Mouse (Mus musculus) midbrain, embryonic 10.5 days (tissue): Measurements from ENCODE around the gene Elovl6. TPM values are rescaled to one million over a fixed set of nuclear protein-coding genes. Genes with fewer than 3 reads are reported as not detected.
A peak's percentile ranks its signal among the peaks of the same experiment; 100 is the strongest.

ENCODE experiments used
- DNase-seq: peaks from one replicate; pipeline ENCODE4 v3.0.0-alpha.2; 2017; ENCODE audit warnings: low spot score
- H3K27ac ChIP-seq: fragments of 300-500 bp; sonication (generic); replicated peaks from 2 replicates; pipeline ENCODE4 v1.5.1; 2016; ENCODE audit warnings: mild to moderate bottlenecking
- H3K27me3 ChIP-seq: fragments of 300-500 bp; sonication (generic); 2 replicates; pipeline ENCODE4 v1.6.1; 2016; ENCODE audit warnings: low read depth, mild to moderate bottlenecking; ENCODE audit not compliant: poor library complexity, severe bottlenecking
- H3K36me3 ChIP-seq: fragments of 300-500 bp; sonication (generic); 2 replicates; pipeline ENCODE4 v1.6.1; 2016; ENCODE audit warnings: mild to moderate bottlenecking, moderate library complexity
- H3K4me1 ChIP-seq: fragments of 300-500 bp; sonication (generic); 2 replicates; pipeline ENCODE4 v1.6.1; 2016
- H3K4me3 ChIP-seq: fragments of 300-500 bp; sonication (generic); 2 replicates; pipeline ENCODE4 v1.5.1; 2016; ENCODE audit warnings: mild to moderate bottlenecking, moderate library complexity
- H3K9me3 ChIP-seq: fragments of 300-500 bp; sonication (generic); replicated peaks from 2 replicates; pipeline ENCODE4 v1.6.1; 2016; ENCODE audit warnings: mild to moderate bottlenecking
- WGBS: fragments of 180-500 bp; shearing (Covaris S2); methylation state at CpG from one replicate; pipeline ENCODE4 v1.1.7; 2016; 5-methylcytosine and 5-hydroxymethylcytosine counted together
- polyA plus RNA-seq: library from polyadenylated mRNA; unstranded; fragments of >200 nt; fragmentation: Nextera tagmentation; extraction: Ambion mirVana; gene quantifications from 2 replicates; pipeline ENCODE4 v1.2.1, GENCODE M21; 2016

The Elovl6 gene
- polyA plus RNA-seq, 1 experiment from 2014 or later, result 39.5 TPM

GRCm38 (mm10) chr3:129561011-129561410, 28.9 kb downstream of the Elovl6 start:
- Histone ChIP-seq H3K36me3 (peaks cover 46% of the 10 kb centered on the region), H3K4me3 (no peak overlapping the region), H3K9me3 (no peaks in the 10 kb centered on the region), H3K4me1 (no peaks in the 10 kb centered on the region), H3K27ac (no peak overlapping the region), H3K27me3 (no peaks in the 10 kb centered on the region)
- WGBS, result 94% methylated on average over 10 of the region's 10 CpGs
- no peak for DNase-seq

DNA sequence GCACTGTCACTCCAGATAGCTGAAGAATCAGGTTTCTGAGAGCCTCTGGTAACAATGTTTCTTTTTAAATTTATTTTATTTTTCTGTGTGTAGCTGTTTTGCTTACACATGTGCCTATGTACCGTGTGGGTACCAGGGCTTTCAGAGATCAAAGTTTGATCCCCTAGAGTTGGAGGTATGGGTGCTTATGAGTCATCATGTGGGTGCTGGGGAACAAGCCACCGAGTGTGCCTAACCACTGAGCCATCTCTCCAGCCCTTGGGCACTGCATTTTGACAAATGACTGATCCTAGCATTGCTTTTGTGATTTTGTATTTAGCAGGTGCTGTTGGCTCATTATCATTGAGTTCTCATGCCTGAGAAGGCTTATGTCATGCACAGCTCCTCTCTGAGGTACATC, 29.7 kb downstream of the Elovl6 start:
- DNase-seq, result no peak
- Histone ChIP-seq H3K36me3 (peaks cover 46% of the 10 kb centered on the region), H3K4me3 (no peak overlapping the region), H3K4me1 (no peaks in the 10 kb centered on the region), H3K27ac (no peak overlapping the region), H3K27me3 (no peaks in the 10 kb centered on the region), H3K9me3 (no peaks in the 10 kb centered on the region)
- 84% methylated on average over 2 of the region's 2 CpGs for WGBS

- no peaks in the 10 kb centered on the region for H3K4me1 ChIP-seq
- no peak overlapping the region for H3K27ac ChIP-seq
- H3K4me3 ChIP-seq, result no peak overlapping the region
- DNase-seq, result no peak
- H3K27me3 ChIP-seq, result no peaks in the 10 kb centered on the region
- 90% methylated on average over 4 of the region's 4 CpGs for WGBS
- H3K36me3 ChIP-seq, result peaks cover 46% of the 10 kb centered on the region
- no peaks in the 10 kb centered on the region for H3K9me3 ChIP-seq
Observed at GRCm38 (mm10) chr3:129562411-129562810, 30.3 kb downstream of the Elovl6 start.

DNA sequence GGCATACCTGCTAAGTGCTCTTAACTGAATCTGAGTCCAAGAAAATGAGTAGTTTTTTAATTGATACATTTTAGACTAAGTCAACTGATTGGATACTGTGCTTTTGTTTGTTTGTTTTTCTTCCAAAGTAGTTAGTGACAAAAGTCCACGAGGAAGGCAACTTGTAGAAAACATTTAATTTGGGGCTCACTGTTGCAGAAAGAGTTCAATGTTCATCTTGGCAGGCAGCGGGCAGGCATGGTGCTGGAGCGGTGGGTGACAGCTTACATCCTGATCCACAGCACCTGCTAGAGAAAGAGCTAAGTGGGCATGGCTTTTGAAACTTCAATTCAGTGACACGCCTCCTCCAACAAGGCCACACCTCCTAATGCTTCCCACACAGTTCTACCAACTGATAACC, 31.7 kb downstream of the Elovl6 start:
- peaks cover 8% of the 10 kb centered on the region for H3K4me1 ChIP-seq
- 94% methylated on average over 4 of the region's 4 CpGs for WGBS
- no peaks in the 10 kb centered on the region for H3K27me3 ChIP-seq
- no peaks in the 10 kb centered on the region for H3K9me3 ChIP-seq
- DNase-seq, result no peak
- peaks cover 41% of the 10 kb centered on the region for H3K36me3 ChIP-seq
- H3K27ac ChIP-seq, result no peak overlapping the region
- H3K4me3 ChIP-seq, result no peak overlapping the region

GRCm38 (mm10) chr3:129564852-129565251, 32.7 kb downstream of the Elovl6 start:
- H3K27ac ChIP-seq, result no peak overlapping the region
- H3K4me3 ChIP-seq, result no peak overlapping the region
- H3K27me3 ChIP-seq, result no peaks in the 10 kb centered on the region
- H3K9me3 ChIP-seq, result no peaks in the 10 kb centered on the region
- H3K4me1 ChIP-seq, result peaks cover 8% of the 10 kb centered on the region
- WGBS, result 89% methylated on average over 2 of the region's 2 CpGs
- peaks cover 35% of the 10 kb centered on the region for H3K36me3 ChIP-seq
- no peak for DNase-seq

DNA sequence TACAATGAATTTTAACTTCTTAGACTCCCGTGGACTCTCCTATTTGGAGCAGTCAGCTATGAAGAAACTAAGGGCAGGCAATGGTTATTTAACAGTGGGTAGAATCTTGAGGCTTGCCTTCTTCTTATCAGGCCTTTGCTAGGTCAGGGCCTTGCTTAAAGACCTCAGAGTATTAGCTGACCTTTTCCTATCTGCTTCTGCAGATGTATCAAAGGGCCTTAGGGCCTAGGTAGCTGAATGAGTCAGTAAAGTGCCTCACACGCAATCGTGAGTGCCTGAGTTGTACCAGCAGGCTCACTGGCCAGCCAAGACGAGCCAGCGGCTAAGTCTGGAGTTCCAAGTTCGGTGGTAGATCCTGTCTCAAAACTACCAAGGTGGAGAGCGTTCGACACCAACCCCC, 33.3 kb downstream of the Elovl6 start:
- H3K9me3 ChIP-seq, result no peaks in the 10 kb centered on the region
- H3K27me3 ChIP-seq, result no peaks in the 10 kb centered on the region
- no peak overlapping the region for H3K27ac ChIP-seq
- DNase-seq, result no peak
- peaks cover 8% of the 10 kb centered on the region for H3K4me1 ChIP-seq
- H3K36me3 ChIP-seq, result peaks cover 34% of the 10 kb centered on the region
- 90% methylated on average over 8 of the region's 8 CpGs for WGBS
- H3K4me3 ChIP-seq, result no peak overlapping the region

DNA sequence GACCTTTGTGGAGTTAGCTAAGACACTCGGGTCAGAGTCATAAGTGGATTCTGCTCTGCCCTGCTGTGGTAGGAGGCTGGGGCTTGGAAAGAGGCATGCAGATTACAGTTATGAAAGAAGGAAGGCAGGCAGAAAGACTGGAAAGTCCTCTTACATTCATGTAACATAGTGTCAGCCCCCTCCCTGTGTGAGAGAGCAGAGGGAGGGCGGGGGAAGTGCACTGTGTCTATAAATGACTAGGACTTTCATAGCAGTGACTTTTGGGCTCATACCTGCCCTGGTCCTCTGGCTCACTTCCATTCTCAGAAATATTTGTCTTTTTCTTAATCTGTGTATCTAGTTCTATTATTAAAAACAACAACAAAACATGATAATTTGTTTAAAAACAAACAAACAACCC, 33.9 kb downstream of the Elovl6 start:
- H3K36me3 ChIP-seq, result peaks cover 34% of the 10 kb centered on the region

DNA sequence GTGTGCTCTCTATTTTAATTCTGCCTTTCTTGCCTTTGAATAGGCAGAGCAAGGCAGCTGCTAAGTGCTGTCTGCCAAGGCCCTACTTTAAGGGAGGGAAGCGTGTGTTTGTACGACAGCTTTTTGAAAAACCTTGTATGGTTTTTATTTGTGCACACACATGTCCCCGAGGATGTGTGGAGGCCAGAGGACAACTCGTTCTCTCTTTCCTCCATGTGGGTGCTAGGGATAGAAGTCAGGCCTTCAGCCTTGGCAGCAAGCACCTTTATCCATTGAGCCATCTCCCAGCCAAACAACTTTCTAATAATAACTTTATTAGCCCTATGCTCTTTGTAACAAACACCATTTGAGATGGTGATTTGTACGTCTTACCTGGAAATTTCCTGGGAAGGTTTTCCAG, 34.7 kb downstream of the Elovl6 start:
- no peaks in the 10 kb centered on the region for H3K27me3 ChIP-seq
- no peak overlapping the region for H3K4me3 ChIP-seq
- no peak overlapping the region for H3K27ac ChIP-seq
- WGBS, result 96% methylated on average over 5 of the region's 5 CpGs
- H3K9me3 ChIP-seq, result no peaks in the 10 kb centered on the region
- peaks cover 36% of the 10 kb centered on the region for H3K36me3 ChIP-seq
- no peak for DNase-seq
- H3K4me1 ChIP-seq, result peaks cover 10% of the 10 kb centered on the region

More for the DNA sequence above, 33.9 kb downstream of the Elovl6 start:
- Histone ChIP-seq H3K27ac (no peak overlapping the region), H3K27me3 (no peaks in the 10 kb centered on the region), H3K9me3 (no peaks in the 10 kb centered on the region), H3K4me1 (peaks cover 8% of the 10 kb centered on the region), H3K4me3 (no peak overlapping the region)
- no peak for DNase-seq
- 96% methylated on average over 2 of the region's 2 CpGs for WGBS

DNA sequence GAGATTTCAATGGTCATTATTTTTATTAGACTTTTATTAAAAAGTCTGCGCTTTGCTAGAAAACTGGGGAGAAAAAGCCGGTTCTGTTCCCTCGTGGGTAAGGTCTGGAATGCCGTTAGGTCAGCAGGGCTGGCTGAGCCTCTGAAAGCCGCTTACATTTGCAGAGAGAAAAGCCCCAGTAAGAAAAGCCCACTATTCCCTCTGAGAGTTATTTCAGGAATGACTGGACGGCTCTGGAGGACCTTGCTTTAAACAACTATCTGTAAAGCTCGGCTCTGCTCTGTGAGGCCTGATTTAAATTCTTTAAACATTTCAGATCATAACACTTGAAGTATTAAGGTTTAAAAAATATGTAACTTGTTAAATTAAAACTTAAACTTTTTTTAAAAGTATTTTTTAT, 36.4 kb downstream of the Elovl6 start:
- Histone ChIP-seq H3K36me3 (peaks cover 37% of the 10 kb centered on the region), H3K4me1 (peaks cover 26% of the 10 kb centered on the region), H3K27ac (no peak overlapping the region), H3K9me3 (no peaks in the 10 kb centered on the region), H3K4me3 (no peak overlapping the region), H3K27me3 (no peaks in the 10 kb centered on the region)
- DNase-seq, result no peak
- 74% methylated on average over 7 of the region's 7 CpGs for WGBS

DNA sequence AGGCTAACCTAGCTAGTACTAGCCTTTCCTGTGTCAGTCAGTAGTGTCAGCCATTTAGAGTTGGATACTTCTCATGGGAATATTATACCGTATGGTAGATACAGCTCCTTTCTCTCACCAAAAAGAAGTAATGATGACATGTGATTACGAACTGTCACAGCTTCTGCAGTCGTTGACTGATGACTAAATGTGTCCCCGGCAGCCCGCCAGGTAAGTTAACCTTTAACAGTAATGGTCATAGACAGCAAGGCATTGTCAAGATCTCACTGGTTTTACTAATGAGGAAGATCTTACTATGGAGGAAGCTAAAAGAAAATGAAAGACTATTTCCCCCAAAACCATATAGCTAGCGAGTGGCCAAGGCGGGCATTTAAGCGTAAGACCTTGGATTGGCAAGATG, 38.8 kb downstream of the Elovl6 start:
- Histone ChIP-seq H3K9me3 (no peaks in the 10 kb centered on the region), H3K27ac (no peak overlapping the region), H3K36me3 (peaks cover 50% of the 10 kb centered on the region), H3K27me3 (no peaks in the 10 kb centered on the region), H3K4me1 (peaks cover 28% of the 10 kb centered on the region), H3K4me3 (no peak overlapping the region)
- 97% methylated on average over 8 of the region's 8 CpGs for WGBS
- no peak for DNase-seq

DNA sequence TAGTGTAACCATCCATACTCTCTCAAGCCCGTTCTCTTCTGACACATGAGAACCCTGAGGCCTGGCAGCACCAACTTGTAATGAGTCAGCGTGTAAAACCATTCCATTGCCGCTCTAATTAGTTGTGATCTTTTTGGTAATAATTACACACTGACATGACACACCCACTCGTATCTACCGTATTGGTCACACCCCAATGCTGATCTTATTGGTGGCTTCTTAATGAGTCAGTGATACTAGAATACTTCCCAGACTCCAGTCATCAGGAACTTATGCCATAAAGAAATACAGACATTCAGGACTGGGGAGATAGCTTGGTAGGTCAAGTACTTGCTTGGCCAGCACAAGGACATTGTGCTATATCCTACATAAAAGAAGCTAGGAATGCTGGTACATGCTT, 39.5 kb downstream of the Elovl6 start:
- Histone ChIP-seq H3K4me3 (no peak overlapping the region), H3K36me3 (peaks cover 57% of the 10 kb centered on the region), H3K27me3 (no peaks in the 10 kb centered on the region), H3K9me3 (no peaks in the 10 kb centered on the region), H3K4me1 (peaks cover 28% of the 10 kb centered on the region), H3K27ac (no peak overlapping the region)
- DNase-seq, result no peak
- 96% methylated on average over 5 of the region's 5 CpGs for WGBS

GRCm38 (mm10) chr3:129572959-129573358, 40.8 kb downstream of the Elovl6 start:
- Histone ChIP-seq H3K27me3 (no peaks in the 10 kb centered on the region), H3K4me3 (no peak overlapping the region), H3K27ac (no peak overlapping the region; the same call in 1 of the 2 replicates), H3K4me1 (peaks cover 26% of the 10 kb centered on the region), H3K36me3 (peaks cover 58% of the 10 kb centered on the region), H3K9me3 (no peaks in the 10 kb centered on the region)
- 72% methylated on average over 4 of the region's 4 CpGs for WGBS
- no peak for DNase-seq

DNA sequence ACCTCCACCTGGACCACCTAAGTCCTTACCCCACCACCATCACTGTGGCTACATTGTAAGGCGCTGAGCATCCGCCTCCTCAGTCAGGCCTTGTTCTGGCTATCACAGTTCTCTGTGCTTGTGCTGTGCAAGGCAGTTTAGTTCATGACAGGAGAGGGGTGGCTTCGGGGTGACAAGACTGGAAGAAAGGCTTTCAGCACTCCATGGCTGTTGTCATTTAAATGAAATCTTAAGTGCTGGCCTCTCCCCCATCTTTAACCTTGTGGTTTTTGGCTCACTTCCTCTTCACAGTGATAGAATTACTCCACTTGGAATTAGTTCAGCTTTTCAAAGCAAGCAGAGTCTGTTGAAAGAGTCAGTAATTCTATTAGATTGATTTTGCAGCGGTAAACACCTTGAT, 41.5 kb downstream of the Elovl6 start:
- no peaks in the 10 kb centered on the region for H3K9me3 ChIP-seq
- DNase-seq, result no peak
- no peak overlapping the region for H3K4me3 ChIP-seq
- H3K4me1 ChIP-seq, result peaks cover 20% of the 10 kb centered on the region
- H3K27ac ChIP-seq, result peak overlapping the region; percentile 42; the same call in 1 of the 2 replicates
- H3K27me3 ChIP-seq, result no peaks in the 10 kb centered on the region
- 88% methylated on average over 4 of the region's 4 CpGs for WGBS
- peaks cover 58% of the 10 kb centered on the region for H3K36me3 ChIP-seq

GRCm38 (mm10) chr3:129575086-129575485, 42.9 kb downstream of the Elovl6 start:
- peaks cover 63% of the 10 kb centered on the region for H3K36me3 ChIP-seq
- no peak for DNase-seq
- H3K27ac ChIP-seq, result no peak overlapping the region
- WGBS, result 93% methylated on average over 4 of the region's 4 CpGs
- H3K27me3 ChIP-seq, result no peaks in the 10 kb centered on the region
- H3K4me3 ChIP-seq, result no peak overlapping the region
- no peaks in the 10 kb centered on the region for H3K9me3 ChIP-seq
- H3K4me1 ChIP-seq, result peaks cover 20% of the 10 kb centered on the region
